Mouse (Mus musculus) ES-Bruce4 (cell line): ENCODE data around the gene Lsm4. TPM values are rescaled to one million over a fixed set of nuclear protein-coding genes. Genes with fewer than 3 reads are reported as not detected.

ENCODE experiments used
- H3K27ac ChIP-seq: 2 replicates; pipeline ENCODE4 v1.5.1; 2012; ENCODE audit warnings: low read length, inconsistent platforms; ENCODE audit not compliant: insufficient read depth
- H3K27me3 ChIP-seq: 2 replicates; pipeline ENCODE4 v1.6.1; 2012; ENCODE audit warnings: mild to moderate bottlenecking, low read length, inconsistent platforms; ENCODE audit not compliant: control insufficient read depth, poor library complexity, insufficient read depth, severe bottlenecking
- H3K36me3 ChIP-seq: 2 replicates; pipeline ENCODE4 v1.6.1; 2012; ENCODE audit warnings: inconsistent platforms, mild to moderate bottlenecking, low read length, moderate library complexity; ENCODE audit not compliant: control insufficient read depth, poor library complexity, insufficient read depth, severe bottlenecking
- H3K4me1 ChIP-seq: one replicate; pipeline ENCODE4 v1.8.1; 2011; ENCODE audit warnings: low read length; ENCODE audit not compliant: control insufficient read depth, insufficient read depth
- H3K4me3 ChIP-seq: 2 replicates; pipeline ENCODE4 v1.5.1; 2011; ENCODE audit warnings: low read depth, mild to moderate bottlenecking, low read length
- H3K9ac ChIP-seq: 2 replicates; pipeline ENCODE4 v1.6.1; 2012; ENCODE audit warnings: low read depth, mild to moderate bottlenecking, inconsistent platforms; ENCODE audit not compliant: poor library complexity, severe bottlenecking
- H3K9me3 ChIP-seq: replicated peaks from 2 replicates; pipeline ENCODE4 v1.6.1; 2012; ENCODE audit warnings: mild to moderate bottlenecking, low read length, inconsistent platforms; ENCODE audit not compliant: control insufficient read depth, poor library complexity, insufficient read depth, severe bottlenecking
- CTCF ChIP-seq: IDR thresholded peaks from one replicate; pipeline ENCODE4 v1.8.1; 2011; ENCODE audit warnings: low read depth, low read length
- EP300 ChIP-seq: IDR thresholded peaks from 2 replicates; pipeline ENCODE4 v1.6.1; 2011; ENCODE audit warnings: low read depth, low read length; ENCODE audit not compliant: insufficient read depth
- POLR2A ChIP-seq: IDR thresholded peaks from one replicate; pipeline ENCODE4 v1.8.1; 2011; ENCODE audit warnings: low read length; ENCODE audit not compliant: insufficient read depth
- polyA plus RNA-seq: library from polyadenylated mRNA; stranded (reverse); fragments of >200 nt; gene quantifications from 2 replicates; pipeline ENCODE4 v1.2.4, GENCODE M21; 2011; ENCODE audit warnings: low read depth; ENCODE audit not compliant: missing spikeins, insufficient read depth, insufficient read length

Lsm4 gene
- polyA plus RNA-seq, 1 experiment = 211 TPM

- Histone ChIP-seq H3K27me3 (no peaks in the 10 kb centered on the region), H3K9me3 (no peaks in the 10 kb centered on the region), H3K4me3 (no peak overlapping the region), H3K4me1 (peaks cover 6% of the 10 kb centered on the region), H3K27ac (peak overlapping the region; percentile 83), H3K9ac (peak overlapping the region; percentile 80; the same call in 1 of the 2 replicates), H3K36me3 (peaks cover 4% of the 10 kb centered on the region; the same call in 1 of the 2 replicates)
- TF ChIP-seq POLR2A (no peak), EP300 (no peak), CTCF (no peak)
These were observed 1.3 kb upstream of the Lsm4 start for GRCm38 (mm10) chr8:70671615-70672324.

GRCm38 (mm10) chr8:70672325-70673078 is 546 bp upstream of the Lsm4 start:
- Histone ChIP-seq H3K9ac (peak overlapping the region; percentile 80), H3K36me3 (peaks cover 4% of the 10 kb centered on the region; the same call in 1 of the 2 replicates), H3K9me3 (no peaks in the 10 kb centered on the region), H3K27ac (peak overlapping the region; percentile 83), H3K4me3 (peak overlapping the region; percentile 64), H3K4me1 (peaks cover 3% of the 10 kb centered on the region), H3K27me3 (no peaks in the 10 kb centered on the region)
- no peak for TF ChIP-seq POLR2A
- no peak for TF ChIP-seq EP300
- no peak for TF ChIP-seq CTCF

DNA sequence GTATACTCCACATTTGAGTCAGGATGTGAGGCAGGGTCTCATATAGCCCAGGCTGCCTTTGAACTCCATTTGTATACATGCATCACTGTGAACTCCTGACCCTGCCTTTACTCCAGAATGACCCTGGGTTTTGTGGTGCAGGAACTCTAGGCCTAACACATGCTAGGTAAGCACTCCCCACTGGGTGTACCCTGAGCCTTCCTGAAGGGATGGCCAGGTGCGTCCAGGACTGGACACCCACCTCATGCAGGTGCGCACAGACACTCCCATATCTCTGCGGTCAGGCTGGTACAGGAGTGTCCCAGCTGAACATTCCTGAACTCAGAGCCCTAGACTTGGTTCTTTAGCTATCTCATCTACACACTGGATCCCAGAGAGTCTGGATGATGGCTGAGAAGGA is 1.1 kb downstream of the Lsm4 start:
- peak overlapping the region; percentile 81 for H3K9ac ChIP-seq
- H3K4me1 ChIP-seq = peaks cover 3% of the 10 kb centered on the region
- TF ChIP-seq CTCF (no peak), POLR2A (no peak), EP300 (0 out of 2 replicates have a peak, but pooled peaks have one; percentile 8)
- peaks cover 13% of the 10 kb centered on the region; the same call in 1 of the 2 replicates for H3K36me3 ChIP-seq
- no peaks in the 10 kb centered on the region for H3K27me3 ChIP-seq
- H3K27ac ChIP-seq = peak overlapping the region; percentile 95
- no peaks in the 10 kb centered on the region for H3K9me3 ChIP-seq
- peak overlapping the region; percentile 78 for H3K4me3 ChIP-seq

- H3K27ac ChIP-seq = peak overlapping the region; percentile 95
- no peak for TF ChIP-seq CTCF
- TF ChIP-seq POLR2A = no peak
- TF ChIP-seq EP300 = no peak
- H3K9me3 ChIP-seq = no peaks in the 10 kb centered on the region
- H3K9ac ChIP-seq = peak overlapping the region; percentile 81
- H3K4me3 ChIP-seq = peak overlapping the region; percentile 78
- H3K4me1 ChIP-seq = peaks cover 6% of the 10 kb centered on the region
- peaks cover 19% of the 10 kb centered on the region; the same call in 1 of the 2 replicates for H3K36me3 ChIP-seq
- H3K27me3 ChIP-seq = no peaks in the 10 kb centered on the region
These were observed 1.7 kb downstream of the Lsm4 start for GRCm38 (mm10) chr8:70674716-70675115.

GRCm38 (mm10) chr8:70675336-70675735 is 2.3 kb downstream of the Lsm4 start:
- TF ChIP-seq POLR2A (no peak), CTCF (no peak), EP300 (no peak)
- Histone ChIP-seq H3K4me3 (no peak overlapping the region), H3K4me1 (peaks cover 7% of the 10 kb centered on the region), H3K9me3 (no peaks in the 10 kb centered on the region), H3K9ac (peak overlapping the region; percentile 81), H3K27me3 (no peaks in the 10 kb centered on the region), H3K27ac (peak overlapping the region; percentile 95), H3K36me3 (peaks cover 20% of the 10 kb centered on the region; the same call in 1 of the 2 replicates)
